Mouse (Mus musculus): ENCODE data around the gene Slc26a10. TPM values are rescaled to one million over a fixed set of nuclear protein-coding genes. Genes with fewer than 3 reads are reported as not detected.
"Not testable (repeated sequence)": the region's sequence is repeated elsewhere in the genome, so short reads cannot be mapped to it uniquely, and the experiment has no call there.

Gene Slc26a10
- polyA plus RNA-seq, 1 experiment from 2014 or later = 18.0 TPM

DNA sequence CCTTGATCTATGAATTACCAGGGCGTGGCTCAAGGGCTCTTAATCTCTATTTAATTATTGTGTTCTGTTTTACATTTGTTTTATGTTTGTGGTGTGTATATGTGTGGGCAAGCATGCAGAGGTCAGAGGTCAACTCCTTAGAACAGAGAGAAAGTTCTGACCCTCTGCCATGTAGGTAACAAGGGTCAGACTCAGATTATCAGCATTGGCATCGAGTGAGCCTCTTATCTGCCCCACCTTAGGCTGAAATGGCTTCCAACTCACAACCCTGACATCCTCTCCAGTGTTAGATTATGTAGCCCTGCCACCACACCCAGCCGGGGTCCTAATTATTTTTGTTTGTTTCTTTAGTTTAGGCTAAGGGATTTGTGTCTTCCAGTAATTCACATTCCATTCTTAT is 22.0 kb downstream of the Slc26a10 start:
- no peak for ATAC-seq (ENCODE audit: extremely low read depth, insufficient number of reproducible peaks, low FRiP score, low TSS enrichment)
- 55% methylated on average over 3 of the region's 3 CpGs for WGBS
- Histone ChIP-seq H3K27me3 (replicated peaks) (peaks cover 20% of the 10 kb centered on the region), H3K4me1 (no peaks in the 10 kb centered on the region), H3K9me3 (no peaks in the 10 kb centered on the region), H3K4me3 (no peak overlapping the region), H3K27ac (replicated peaks) (no peak overlapping the region), H3K9ac (no peak overlapping the region), H3K36me3 (no peaks in the 10 kb centered on the region), H3K4me2 (no peak overlapping the region)

DNA sequence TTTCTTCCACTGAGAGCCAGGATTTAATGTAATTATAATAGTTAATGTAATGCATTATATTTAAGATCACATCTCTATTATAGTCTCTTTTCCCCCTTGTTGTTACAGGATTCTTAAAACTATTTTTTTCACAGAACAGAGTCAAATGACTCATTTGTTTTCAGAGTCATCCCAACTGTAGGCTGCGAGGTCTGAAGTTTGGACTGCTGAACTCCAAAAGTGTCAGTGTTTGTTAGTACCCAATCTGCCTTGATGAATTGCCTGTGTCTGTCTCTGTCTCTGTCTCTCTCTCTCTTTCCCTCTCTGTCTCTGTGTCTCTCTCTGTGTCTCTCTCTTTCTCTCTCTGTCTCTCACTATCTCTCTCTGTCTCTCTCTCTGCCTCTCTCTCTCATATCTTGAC is 23.9 kb downstream of the Slc26a10 start:
- Histone ChIP-seq H3K4me3 (no peak overlapping the region), H3K36me3 (no peaks in the 10 kb centered on the region), H3K27ac (replicated peaks) (no peak overlapping the region), H3K4me2 (no peak overlapping the region), H3K9me3 (0 out of 2 replicates have a peak, but pooled peaks cover 5% of the 10 kb centered on the region), H3K9ac (no peak overlapping the region), H3K27me3 (replicated peaks) (peaks cover 10% of the 10 kb centered on the region; the same call in 1 of the 2 replicates), H3K4me1 (no peaks in the 10 kb centered on the region)
- 83% methylated on average over 1 of the region's 1 CpGs for WGBS
- ATAC-seq (ENCODE audit: extremely low read depth, insufficient number of reproducible peaks, low FRiP score, low TSS enrichment) = no peak

DNA sequence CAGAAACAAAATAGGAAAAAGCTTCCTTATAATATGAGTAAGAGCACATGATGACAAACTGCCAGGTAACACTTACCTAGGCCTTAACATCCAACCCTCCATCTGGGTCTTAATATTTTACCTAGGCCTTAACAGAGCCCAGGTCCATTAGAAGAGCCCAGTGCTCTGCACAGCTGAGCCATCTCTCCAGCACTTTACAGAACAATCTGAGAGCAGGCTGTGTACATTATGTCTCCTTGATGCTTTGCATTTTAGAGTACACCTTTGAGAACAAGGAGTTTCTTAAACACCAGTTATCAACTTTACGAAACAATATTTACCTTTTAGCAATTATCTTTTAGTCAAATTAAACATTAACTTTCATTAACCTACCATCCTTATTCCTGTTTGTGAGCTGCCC is 24.4 kb downstream of the Slc26a10 start:
- Histone ChIP-seq H3K9me3 (0 out of 2 replicates have a peak, but pooled peaks cover 5% of the 10 kb centered on the region), H3K36me3 (no peaks in the 10 kb centered on the region), H3K4me3 (no peak overlapping the region), H3K4me2 (no peak overlapping the region), H3K27me3 (replicated peaks) (peaks cover 10% of the 10 kb centered on the region; the same call in 1 of the 2 replicates), H3K27ac (replicated peaks) (no peak overlapping the region), H3K4me1 (no peaks in the 10 kb centered on the region), H3K9ac (no peak overlapping the region)
- ATAC-seq (ENCODE audit: extremely low read depth, insufficient number of reproducible peaks, low FRiP score, low TSS enrichment) = no peak
- 87% methylated on average over 1 of the region's 1 CpGs for WGBS

DNA sequence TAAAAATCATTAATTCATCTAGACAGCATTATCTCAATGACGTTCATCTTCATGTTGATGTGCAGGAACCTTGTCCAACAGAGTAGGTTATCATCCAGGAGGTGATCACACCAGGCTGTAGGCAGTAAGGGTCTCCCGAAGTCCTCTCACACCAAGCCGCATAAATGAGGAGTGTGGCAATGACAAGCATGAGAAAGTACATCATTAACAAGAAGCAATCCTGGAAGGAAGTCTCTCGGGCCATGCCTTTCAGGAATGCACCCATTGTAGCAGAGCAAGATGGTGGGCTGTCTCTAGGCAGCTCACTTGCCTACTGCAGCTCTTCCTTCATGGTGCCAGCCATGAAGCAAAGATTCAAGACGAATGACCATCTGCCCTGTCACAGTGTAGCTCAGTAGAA is 25.8 kb downstream of the Slc26a10 start:
- H3K9ac ChIP-seq = no peak overlapping the region
- no peak overlapping the region for H3K4me2 ChIP-seq
- 81% methylated on average over 5 of the region's 5 CpGs for WGBS
- 0 out of 2 replicates have a peak, but pooled peaks cover 5% of the 10 kb centered on the region for H3K9me3 ChIP-seq
- no peak overlapping the region for H3K27ac ChIP-seq (replicated peaks)
- no peak overlapping the region for H3K4me3 ChIP-seq
- no peaks in the 10 kb centered on the region for H3K4me1 ChIP-seq
- H3K36me3 ChIP-seq = no peaks in the 10 kb centered on the region
- ATAC-seq (ENCODE audit: extremely low read depth, insufficient number of reproducible peaks, low FRiP score, low TSS enrichment) = no peak
- H3K27me3 ChIP-seq (replicated peaks) = peaks cover 3% of the 10 kb centered on the region; the same call in 1 of the 2 replicates

DNA sequence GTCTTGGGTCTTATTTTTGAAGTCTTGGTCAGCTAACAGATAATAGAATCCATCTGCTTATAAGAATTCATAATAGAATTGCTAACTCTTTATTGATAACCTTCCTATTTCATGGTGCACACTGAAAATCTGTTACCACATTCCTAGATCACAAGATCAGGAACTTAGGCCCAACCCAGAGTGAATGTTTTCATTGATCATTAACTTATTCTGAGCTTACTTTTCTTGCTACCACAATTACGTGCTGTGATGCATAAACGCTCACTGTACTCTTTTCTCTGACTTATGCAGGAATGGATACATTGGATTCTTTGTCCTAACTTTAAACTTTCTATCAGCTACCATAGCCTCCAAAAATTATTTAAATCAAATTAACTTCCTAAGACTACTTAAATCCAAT is 26.2 kb downstream of the Slc26a10 start:
- 89% methylated on average over 2 of the region's 2 CpGs for WGBS
- H3K9me3 ChIP-seq = 0 out of 2 replicates have a peak, but pooled peaks cover 5% of the 10 kb centered on the region
- no peaks in the 10 kb centered on the region for H3K4me1 ChIP-seq
- no peak overlapping the region for H3K27ac ChIP-seq (replicated peaks)
- no peaks in the 10 kb centered on the region for H3K36me3 ChIP-seq
- no peak overlapping the region for H3K4me3 ChIP-seq
- H3K4me2 ChIP-seq = no peak overlapping the region
- no peaks in the 10 kb centered on the region; the same call in 1 of the 2 replicates for H3K27me3 ChIP-seq (replicated peaks)
- ATAC-seq (ENCODE audit: extremely low read depth, insufficient number of reproducible peaks, low FRiP score, low TSS enrichment) = no peak
- no peak overlapping the region for H3K9ac ChIP-seq

DNA sequence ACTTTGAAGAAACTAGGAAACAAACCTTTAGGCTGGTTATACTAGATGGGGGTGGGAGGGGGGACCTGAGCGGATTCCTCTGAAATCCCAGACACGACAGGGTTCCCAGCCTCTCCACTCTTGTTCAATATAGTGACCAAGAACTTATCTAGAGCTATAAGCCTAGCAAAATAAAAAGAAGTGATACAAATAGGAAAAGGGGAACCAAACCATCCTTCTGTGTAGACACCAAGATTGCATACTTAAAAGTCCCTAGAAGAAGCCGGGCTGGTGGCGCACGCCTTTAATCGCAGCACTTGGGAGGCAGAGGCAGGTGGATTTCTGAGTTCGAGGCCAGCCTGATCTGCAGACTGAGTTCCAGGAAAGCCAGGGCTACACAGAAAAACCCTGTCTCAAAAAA is 27.1 kb downstream of the Slc26a10 start:
- Histone ChIP-seq H3K4me1 (no peaks in the 10 kb centered on the region), H3K4me2 (no peak overlapping the region), H3K27me3 (replicated peaks) (no peaks in the 10 kb centered on the region; the same call in 1 of the 2 replicates), H3K4me3 (no peak overlapping the region), H3K36me3 (no peaks in the 10 kb centered on the region), H3K9ac (no peak overlapping the region), H3K27ac (replicated peaks) (no peak overlapping the region), H3K9me3 (0 out of 2 replicates have a peak, but pooled peaks cover 5% of the 10 kb centered on the region)
- ATAC-seq (ENCODE audit: extremely low read depth, insufficient number of reproducible peaks, low FRiP score, low TSS enrichment) = no peak
- 86% methylated on average over 7 of the region's 7 CpGs for WGBS

DNA sequence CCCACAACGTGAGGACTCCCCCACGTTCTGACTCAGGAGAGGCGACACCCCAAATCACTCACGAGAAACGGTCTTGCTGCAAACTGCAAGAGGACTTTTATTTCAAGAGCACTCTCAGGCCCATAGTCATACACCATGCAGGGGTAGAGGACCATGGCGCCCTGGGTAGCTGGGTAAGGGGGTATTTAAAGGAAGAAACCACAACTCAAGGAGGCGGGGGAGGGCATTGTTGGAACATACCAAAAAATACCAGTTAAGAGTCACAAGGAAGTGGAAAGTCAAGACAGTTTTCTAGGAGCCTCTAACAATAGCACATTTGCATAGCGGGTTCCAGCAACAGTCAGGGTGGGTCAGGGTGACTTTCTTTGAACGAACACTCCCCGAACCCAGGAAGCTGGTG is 27.9 kb downstream of the Slc26a10 start:
- H3K36me3 ChIP-seq; H3K9ac ChIP-seq; H3K9me3 ChIP-seq; H3K27ac ChIP-seq (replicated peaks); H3K4me1 ChIP-seq; H3K4me2 ChIP-seq; H3K4me3 ChIP-seq; ATAC-seq (ENCODE audit: extremely low read depth, insufficient number of reproducible peaks, low FRiP score, low TSS enrichment); H3K27me3 ChIP-seq (replicated peaks): not testable (repeated sequence)
- WGBS = 80% methylated on average over 10 of the region's 10 CpGs

DNA sequence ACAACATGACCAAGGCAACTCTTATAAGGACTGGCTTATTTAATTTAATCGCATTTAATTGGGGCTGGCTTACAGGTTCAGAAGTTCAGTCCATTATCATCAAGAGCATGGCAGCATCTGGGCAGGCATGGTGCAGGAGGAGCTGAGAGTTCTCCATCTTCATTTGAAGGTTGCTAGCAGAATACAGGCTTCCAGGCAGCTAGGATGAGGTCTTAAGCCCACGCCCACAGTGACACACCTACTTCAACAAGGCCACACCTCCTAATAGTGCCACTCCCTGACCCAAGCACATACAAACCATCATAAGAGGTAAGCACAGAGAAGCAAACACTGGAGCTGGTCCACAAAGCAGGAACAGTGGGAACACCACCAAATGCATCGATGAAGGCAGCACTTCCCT is 29.2 kb downstream of the Slc26a10 start:
- H3K9me3 ChIP-seq, H3K4me2 ChIP-seq: not testable (repeated sequence)
- WGBS = 81% methylated on average over 3 of the region's 3 CpGs

DNA sequence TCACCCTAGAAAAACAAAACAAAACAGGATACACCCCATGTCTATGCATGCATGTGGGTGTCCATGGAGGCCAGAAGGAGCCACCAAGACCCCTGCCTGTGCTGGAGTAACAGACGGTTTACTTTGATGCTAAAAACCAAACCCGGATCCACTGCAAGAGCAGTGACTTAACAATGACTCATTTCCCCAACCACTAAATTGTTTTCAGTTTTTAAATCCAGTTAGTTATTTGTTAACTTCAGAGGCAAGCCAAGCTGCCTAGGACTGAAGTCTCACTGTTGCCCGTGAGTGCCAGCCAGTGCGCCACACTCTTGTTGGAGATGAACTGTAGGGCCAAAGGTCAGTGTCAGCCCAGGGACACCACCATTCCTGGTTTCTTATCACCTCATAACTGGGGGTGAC is 30.0 kb downstream of the Slc26a10 start:
- H3K9ac ChIP-seq = no peak overlapping the region
- no peak overlapping the region for H3K4me2 ChIP-seq
- no peaks in the 10 kb centered on the region; the same call in 1 of the 2 replicates for H3K27me3 ChIP-seq (replicated peaks)
- 71% methylated on average over 4 of the region's 4 CpGs for WGBS
- no peak overlapping the region for H3K27ac ChIP-seq (replicated peaks)
- H3K4me1 ChIP-seq = no peaks in the 10 kb centered on the region
- no peaks in the 10 kb centered on the region for H3K36me3 ChIP-seq
- no peak for ATAC-seq (ENCODE audit: extremely low read depth, insufficient number of reproducible peaks, low FRiP score, low TSS enrichment)
- no peak overlapping the region for H3K4me3 ChIP-seq
- 0 out of 2 replicates have a peak, but pooled peaks cover 5% of the 10 kb centered on the region for H3K9me3 ChIP-seq

More for the DNA sequence above, 29.2 kb downstream of the Slc26a10 start:
- H3K27me3 ChIP-seq (replicated peaks); H3K4me3 ChIP-seq; H3K9ac ChIP-seq; H3K27ac ChIP-seq (replicated peaks); ATAC-seq (ENCODE audit: extremely low read depth, insufficient number of reproducible peaks, low FRiP score, low TSS enrichment); H3K36me3 ChIP-seq; H3K4me1 ChIP-seq: not testable (repeated sequence)

DNA sequence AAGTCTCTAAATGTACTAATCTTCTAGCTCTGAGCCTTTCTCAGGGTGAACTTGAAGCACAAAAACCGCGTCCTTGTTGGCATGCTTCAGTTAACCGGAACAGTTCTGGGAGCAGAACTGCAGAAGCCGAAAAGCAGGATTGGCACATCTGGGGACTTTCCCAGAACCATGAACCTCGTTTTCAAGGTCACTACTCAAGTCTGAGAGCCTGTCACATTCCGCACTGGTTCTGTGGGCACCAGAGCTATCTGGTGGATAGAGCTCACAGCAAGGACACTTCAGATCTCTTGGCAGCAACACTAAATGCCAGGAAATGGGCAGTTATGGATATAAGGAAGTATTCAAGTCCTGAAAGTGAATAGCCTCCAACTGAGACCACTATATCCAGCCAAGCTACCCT is 33.3 kb downstream of the Slc26a10 start:
- Histone ChIP-seq H3K27ac (replicated peaks) (no peak overlapping the region), H3K9me3 (0 out of 2 replicates have a peak, but pooled peaks cover 4% of the 10 kb centered on the region), H3K4me1 (no peaks in the 10 kb centered on the region), H3K4me3 (no peak overlapping the region), H3K4me2 (no peak overlapping the region), H3K27me3 (replicated peaks) (no peaks in the 10 kb centered on the region; the same call in 1 of the 2 replicates), H3K9ac (no peak overlapping the region), H3K36me3 (no peaks in the 10 kb centered on the region)
- no peak for ATAC-seq (ENCODE audit: extremely low read depth, insufficient number of reproducible peaks, low FRiP score, low TSS enrichment)
- 70% methylated on average over 6 of the region's 6 CpGs for WGBS

DNA sequence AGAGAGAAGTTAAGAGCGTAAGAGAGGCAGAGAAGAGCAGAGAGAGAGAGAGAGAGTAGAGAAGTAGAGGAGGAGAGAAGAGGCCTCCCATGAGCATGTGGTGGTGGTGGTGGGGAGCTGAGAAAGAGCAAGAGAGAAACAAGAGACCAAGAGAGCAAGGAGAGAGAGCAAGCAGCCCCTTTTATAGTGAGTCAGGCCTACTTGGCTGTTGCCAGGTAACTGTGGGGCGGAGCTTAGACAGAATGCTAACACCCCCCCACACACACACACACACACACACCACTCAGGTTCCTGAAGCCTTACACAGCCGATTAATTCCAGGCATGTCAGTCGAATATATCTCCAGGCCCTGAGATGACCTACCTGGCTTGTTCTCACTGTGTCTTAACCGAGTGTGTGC is 35.1 kb downstream of the Slc26a10 start:
- Histone ChIP-seq H3K27ac (replicated peaks) (no peak overlapping the region), H3K36me3 (no peaks in the 10 kb centered on the region), H3K4me3 (no peak overlapping the region), H3K9me3 (0 out of 2 replicates have a peak, but pooled peaks cover 4% of the 10 kb centered on the region), H3K4me1 (no peaks in the 10 kb centered on the region), H3K9ac (no peak overlapping the region), H3K4me2 (no peak overlapping the region), H3K27me3 (replicated peaks) (no peaks in the 10 kb centered on the region; the same call in 1 of the 2 replicates)
- no peak for ATAC-seq (ENCODE audit: extremely low read depth, insufficient number of reproducible peaks, low FRiP score, low TSS enrichment)
- 58% methylated on average over 5 of the region's 5 CpGs for WGBS

DNA sequence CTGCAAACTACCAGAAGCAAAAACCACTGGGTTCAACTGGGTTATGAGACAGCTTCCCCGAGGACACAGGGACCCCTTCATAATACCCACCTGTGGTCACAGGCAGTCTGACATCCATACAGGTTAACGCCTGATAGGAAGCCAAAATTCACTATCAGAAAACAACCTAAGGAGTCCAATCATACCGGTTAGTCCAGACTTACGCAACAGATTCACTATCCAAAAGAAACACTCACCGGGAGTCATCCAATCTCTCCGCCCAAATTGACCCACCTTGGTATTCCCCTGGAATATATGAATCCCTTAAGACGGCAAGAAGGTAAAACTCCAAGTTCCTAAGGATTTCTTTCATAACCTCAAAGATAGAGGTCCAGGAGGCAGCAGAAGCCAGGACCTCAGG is 35.9 kb downstream of the Slc26a10 start:
- 0 out of 2 replicates have a peak, but pooled peaks cover 4% of the 10 kb centered on the region for H3K9me3 ChIP-seq
- no peak overlapping the region for H3K27ac ChIP-seq (replicated peaks)
- H3K9ac ChIP-seq = no peak overlapping the region
- H3K4me1 ChIP-seq = no peaks in the 10 kb centered on the region
- H3K4me3 ChIP-seq = no peak overlapping the region
- H3K4me2 ChIP-seq = no peak overlapping the region
- 84% methylated on average over 7 of the region's 7 CpGs for WGBS
- no peaks in the 10 kb centered on the region for H3K27me3 ChIP-seq (replicated peaks)
- no peaks in the 10 kb centered on the region for H3K36me3 ChIP-seq
- no peak for ATAC-seq (ENCODE audit: extremely low read depth, insufficient number of reproducible peaks, low FRiP score, low TSS enrichment)

Data from heart, embryonic 13.5 days (tissue).